Mouse (Mus musculus): ENCODE data around the gene Mrpl52.

DNA sequence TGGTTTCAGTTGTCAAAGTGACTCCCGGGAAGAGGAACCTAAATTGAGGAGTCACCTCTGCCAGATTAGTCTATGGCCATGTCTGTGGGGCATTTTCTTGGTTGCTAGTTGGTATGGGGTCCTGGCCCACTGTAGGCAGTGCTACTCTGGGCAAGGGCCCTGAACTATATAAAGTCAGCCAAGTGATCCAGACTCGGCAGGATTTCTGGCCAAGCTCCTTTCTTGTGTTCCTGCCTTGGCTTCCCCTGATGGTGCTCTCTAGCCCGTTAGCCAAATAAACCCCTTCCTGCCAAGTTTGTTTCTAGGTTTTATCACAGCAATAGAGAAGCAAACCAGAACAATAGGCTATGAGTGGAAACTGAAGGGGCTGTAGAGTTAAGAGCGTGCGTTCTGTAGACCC, 48.0 kb downstream of the Mrpl52 start:
- TF ChIP-seq MAFK (IDR thresholded peaks at IDR 0.05; ENCODE audit: insufficient read depth, low read depth, low read length): no peak
- TF ChIP-seq HCFC1 (IDR thresholded peaks at IDR 0.05; ENCODE audit: borderline replicate concordance, insufficient read depth, low read length): no peak
